Mouse (Mus musculus): Measurements from ENCODE around the gene Tmem107.

Gene Tmem107

GRCm38 (mm10) chr11:69076572-69076971 lies 6.0 kb downstream of the Tmem107 start:
- no peak for DNase-seq

GRCm38 (mm10) chr11:69077316-69077715 lies 6.7 kb downstream of the Tmem107 start:
- DNase-seq: no peak

GRCm38 (mm10) chr11:69078041-69078440 lies 7.4 kb downstream of the Tmem107 start:
- no peak for DNase-seq

GRCm38 (mm10) chr11:69078805-69079438 lies 8.3 kb downstream of the Tmem107 start:
- peak; percentile 9 for DNase-seq

- peak; percentile 18 for DNase-seq
Observed at GRCm38 (mm10) chr11:69080102-69080854, 9.7 kb downstream of the Tmem107 start.

GRCm38 (mm10) chr11:69080855-69081222 lies 10.2 kb downstream of the Tmem107 start:
- DNase-seq: no peak

- DNase-seq: no peak
Observed at GRCm38 (mm10) chr11:69081613-69082012, 11.0 kb downstream of the Tmem107 start.

GRCm38 (mm10) chr11:69085608-69086007 lies 15.0 kb downstream of the Tmem107 start:
- DNase-seq: no peak

- no peak for DNase-seq
Observed at GRCm38 (mm10) chr11:69086390-69086789, 15.8 kb downstream of the Tmem107 start.

- DNase-seq: no peak
Observed at GRCm38 (mm10) chr11:69087082-69087481, 16.5 kb downstream of the Tmem107 start.

GRCm38 (mm10) chr11:69087597-69087996 lies 17.0 kb downstream of the Tmem107 start:
- DNase-seq: peak; percentile 10

- DNase-seq: peak; percentile 86
Observed at GRCm38 (mm10) chr11:69088103-69088855, 17.7 kb downstream of the Tmem107 start, which contains the start of gene Vamp2. Vamp2 (plus strand) TSS chr11:69088490.

- no peak for DNase-seq
Observed at GRCm38 (mm10) chr11:69088856-69089615, 18.4 kb downstream of the Tmem107 start.

- peak; percentile 53 for DNase-seq
Observed at GRCm38 (mm10) chr11:69089616-69090290, 19.1 kb downstream of the Tmem107 start.

GRCm38 (mm10) chr11:69090367-69090766 lies 19.8 kb downstream of the Tmem107 start:
- no peak for DNase-seq

- DNase-seq: peak; percentile 24
Observed at GRCm38 (mm10) chr11:69091566-69092385, 21.2 kb downstream of the Tmem107 start.

- peak; percentile 91 for DNase-seq
Observed at GRCm38 (mm10) chr11:69092386-69092751, 21.8 kb downstream of the Tmem107 start.

- peak; percentile 34 for DNase-seq
Observed at GRCm38 (mm10) chr11:69092871-69093270, 22.3 kb downstream of the Tmem107 start.

- peak; percentile 30 for DNase-seq
Observed at GRCm38 (mm10) chr11:69093856-69094255, 23.2 kb downstream of the Tmem107 start.

GRCm38 (mm10) chr11:69094697-69095429 lies 24.3 kb downstream of the Tmem107 start, which contains the start of gene Per1:
Per1 (plus strand) TSS chr11:69095217.
- DNase-seq: peak; percentile 100

Measured in kidney, adult 11 months (tissue).